Mouse (Mus musculus) lung, postnatal 36 days (tissue): ENCODE measurements around the gene Slc24a1.
A peak's percentile ranks its signal among the peaks of the same experiment; 100 is the strongest.
"Not testable (repeated sequence)": the region's sequence is repeated elsewhere in the genome, so short reads cannot be mapped to it uniquely, and the experiment has no call there.

ENCODE experiments used
- DNase-seq: peaks from one replicate; pipeline ENCODE4 v3.0.0; 2022; ENCODE audit warnings: mixed read lengths

The Slc24a1 gene

GRCm38 (mm10) chr9:64951161-64951657 is at the start of gene Slc24a1:
Gene Slc24a1, minus strand, starts transcription at chr9:64951607.
- no peak for DNase-seq

DNA sequence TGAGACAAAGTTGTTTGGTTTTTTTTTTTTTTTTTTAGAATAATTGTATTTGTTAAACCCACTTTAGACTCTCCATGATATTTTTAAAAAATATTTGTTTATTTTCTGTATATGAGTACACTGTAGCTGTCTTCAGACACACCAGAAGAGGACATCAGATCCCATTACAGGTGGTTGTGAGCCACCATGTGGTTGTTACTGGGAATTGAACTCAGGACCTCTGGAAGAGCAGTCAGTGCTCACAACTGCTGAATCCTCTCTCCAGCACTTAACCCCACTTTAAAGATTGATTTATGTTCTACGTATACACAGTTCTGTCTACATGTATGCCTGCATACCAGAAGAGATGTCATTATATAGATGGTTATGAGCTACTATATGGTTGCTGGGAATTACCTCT is 44.1 kb upstream of the Slc24a1 start:
- DNase-seq = not testable (repeated sequence)

- no peak for DNase-seq
Measured at GRCm38 (mm10) chr9:64990291-64990690, 38.9 kb upstream of the Slc24a1 start.

DNA sequence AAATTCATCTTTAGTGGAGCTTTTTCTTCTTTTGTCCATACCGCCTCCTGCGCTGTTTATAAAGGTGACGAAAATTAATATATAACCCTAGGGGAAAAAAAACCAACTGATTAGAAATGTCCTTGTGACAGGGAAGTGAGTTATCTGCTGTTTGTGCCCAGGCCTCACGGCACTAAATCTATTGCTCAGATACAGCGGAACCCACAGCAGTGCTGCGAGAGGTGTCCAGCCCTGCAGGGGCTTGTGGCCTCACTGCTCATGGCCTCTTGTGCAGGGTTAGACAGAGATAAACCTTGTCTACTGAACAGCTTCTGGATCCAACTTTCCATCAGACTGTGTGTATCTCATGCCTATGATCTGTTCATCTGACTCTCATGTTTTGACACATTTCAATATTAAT is 37.0 kb upstream of the Slc24a1 start:
- no peak for DNase-seq

GRCm38 (mm10) chr9:64987651-64988050 is 36.2 kb upstream of the Slc24a1 start:
- DNase-seq = no peak

DNA sequence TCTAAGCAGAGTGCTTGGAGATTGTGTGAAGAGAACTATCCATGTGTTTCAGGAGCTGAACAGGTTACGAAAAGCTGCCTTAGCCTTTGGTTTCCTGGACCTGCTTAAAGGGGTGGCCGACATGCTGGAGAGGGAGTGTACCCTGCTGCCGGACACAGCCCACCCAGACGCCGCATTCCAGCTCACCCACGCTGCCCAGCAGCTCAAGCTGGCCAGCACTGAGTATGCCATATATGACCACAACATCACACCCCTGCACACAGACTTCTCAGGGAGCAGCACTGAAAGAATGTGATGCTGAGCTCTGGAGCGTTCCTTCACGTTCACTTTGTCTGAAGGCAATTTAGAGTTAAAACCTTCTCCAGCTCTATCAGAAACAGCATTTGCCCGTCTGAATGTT is 34.4 kb upstream of the Slc24a1 start:
- no peak for DNase-seq

- no peak for DNase-seq
Measured at GRCm38 (mm10) chr9:64985037-64985794, 33.8 kb upstream of the Slc24a1 start.

GRCm38 (mm10) chr9:64981904-64982303 is 30.5 kb upstream of the Slc24a1 start:
- DNase-seq = no peak

- no peak for DNase-seq
Measured at GRCm38 (mm10) chr9:64980548-64980947, 29.1 kb upstream of the Slc24a1 start.

- no peak for DNase-seq
Measured at GRCm38 (mm10) chr9:64960978-64961320, 9.5 kb upstream of the Slc24a1 start.

- DNase-seq = peak; percentile 97
Measured at GRCm38 (mm10) chr9:64960117-64960977, 8.9 kb upstream of the Slc24a1 start, which contains the start of gene Ints14. Gene Ints14, plus strand, starts transcription at chr9:64960905.

DNA sequence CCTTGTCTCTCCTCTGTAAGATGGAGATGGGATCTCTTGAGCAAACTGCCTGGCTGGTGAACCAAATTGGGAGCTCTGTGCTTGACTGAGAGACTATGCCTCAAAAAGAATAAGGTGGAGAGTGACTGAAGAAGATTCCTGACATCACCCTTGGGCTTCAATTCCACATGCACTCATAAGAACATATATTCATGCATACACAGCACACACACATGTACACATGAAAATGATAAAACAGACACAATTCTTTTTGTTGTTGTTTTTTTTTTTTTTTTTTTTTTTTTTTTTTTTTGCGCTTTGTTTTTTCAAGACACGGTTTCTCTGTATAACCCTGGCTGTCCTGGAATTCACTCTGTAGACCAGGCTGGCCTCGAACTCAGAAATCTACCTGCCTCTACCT is 5.9 kb upstream of the Slc24a1 start:
- DNase-seq = no peak

DNA sequence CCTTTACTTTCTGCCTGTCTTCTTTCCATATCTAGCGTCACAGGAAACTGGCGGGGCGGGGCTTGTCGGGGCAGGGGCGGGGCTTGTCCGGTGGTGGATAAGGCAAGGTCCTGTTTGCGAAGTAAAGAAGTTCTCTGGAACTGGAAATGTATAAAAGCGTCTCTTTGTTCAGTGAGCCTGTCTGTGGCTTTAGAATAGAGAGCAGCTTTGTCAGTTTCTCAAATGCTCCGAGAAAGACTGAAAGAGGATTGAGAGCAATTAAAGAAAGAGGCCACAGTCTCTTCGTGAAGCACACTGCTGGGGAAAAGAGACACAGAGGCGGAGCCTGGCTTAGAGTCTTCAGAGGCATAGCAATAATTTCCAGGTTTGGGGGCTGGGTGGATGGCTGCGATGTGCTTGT is 4.9 kb upstream of the Slc24a1 start:
- peak; percentile 32 for DNase-seq

GRCm38 (mm10) chr9:64953190-64953589 is 1.8 kb upstream of the Slc24a1 start:
- DNase-seq = peak; percentile 23

GRCm38 (mm10) chr9:64952055-64952454 is 648 bp upstream of the Slc24a1 start:
- peak; percentile 49 for DNase-seq

DNA sequence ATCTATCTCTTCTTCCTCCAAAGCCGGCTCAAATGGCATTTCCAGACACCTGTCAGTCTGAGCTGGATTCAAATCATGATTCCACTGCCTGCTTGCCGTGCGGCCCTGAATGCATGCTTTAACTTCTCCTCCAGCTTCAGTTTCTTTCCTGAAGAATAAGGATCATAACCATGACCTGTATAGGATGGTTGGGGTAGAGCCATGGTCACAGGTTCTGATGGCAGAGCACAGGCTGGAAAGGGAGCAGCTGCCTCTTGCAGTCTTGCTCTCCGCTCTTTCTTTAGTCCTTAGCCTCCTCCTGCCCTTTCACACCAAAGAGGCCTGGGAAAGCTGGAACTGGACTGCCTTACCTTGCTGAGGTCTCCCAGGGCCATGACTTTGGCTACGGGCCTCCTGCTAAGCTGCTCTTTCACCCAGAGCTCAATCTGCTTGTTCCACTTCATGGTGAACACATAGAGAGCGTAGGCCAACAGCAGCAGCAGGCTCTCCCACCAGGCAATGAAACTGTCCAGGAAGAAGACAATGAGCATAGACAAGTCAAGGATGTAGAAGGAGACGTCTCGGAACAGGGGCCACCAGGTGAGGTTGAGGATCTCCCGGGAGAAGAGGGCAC is 3.8 kb downstream of the Slc24a1 start:
- DNase-seq = no peak

DNA sequence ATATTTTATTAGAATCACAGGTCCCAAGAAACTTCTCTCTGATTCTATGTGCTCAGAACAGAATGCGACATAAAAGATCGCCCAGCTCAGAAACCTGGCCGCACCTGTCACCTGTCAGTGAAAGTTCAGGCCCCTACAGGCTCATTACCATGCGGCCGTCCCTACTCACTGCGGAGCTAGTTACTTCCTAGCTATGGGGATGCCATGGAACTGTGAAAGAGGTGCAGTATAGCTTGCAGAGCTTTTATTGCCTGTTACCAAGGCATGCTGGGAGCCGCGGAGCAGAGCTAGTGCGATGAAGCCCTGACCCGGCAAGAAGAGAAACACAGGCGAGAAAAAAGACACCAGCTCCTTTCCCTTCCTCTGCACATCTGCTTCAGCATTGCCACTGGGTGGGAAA is 7.4 kb downstream of the Slc24a1 start:
- no peak for DNase-seq

DNA sequence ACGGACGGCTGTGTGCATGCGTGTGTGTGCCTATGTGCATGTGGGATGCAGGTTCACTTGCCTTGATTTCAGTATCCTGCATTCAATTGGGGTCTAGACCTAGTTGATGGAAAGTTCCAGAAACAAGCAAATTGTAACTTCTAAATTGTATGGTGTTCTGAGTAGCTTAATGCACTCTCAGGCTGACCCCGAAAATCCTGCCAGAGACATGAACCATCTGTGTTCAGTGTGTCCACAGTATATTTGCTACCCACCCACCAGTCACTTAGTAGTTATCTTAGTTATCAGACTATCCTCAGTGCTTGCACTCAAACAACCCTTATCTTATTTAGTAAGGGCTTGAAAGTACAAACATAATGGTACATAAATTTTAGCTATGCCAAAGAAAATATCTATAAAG is 9.8 kb downstream of the Slc24a1 start:
- no peak for DNase-seq

GRCm38 (mm10) chr9:64940731-64941346 is 10.6 kb downstream of the Slc24a1 start:
- DNase-seq = no peak

DNA sequence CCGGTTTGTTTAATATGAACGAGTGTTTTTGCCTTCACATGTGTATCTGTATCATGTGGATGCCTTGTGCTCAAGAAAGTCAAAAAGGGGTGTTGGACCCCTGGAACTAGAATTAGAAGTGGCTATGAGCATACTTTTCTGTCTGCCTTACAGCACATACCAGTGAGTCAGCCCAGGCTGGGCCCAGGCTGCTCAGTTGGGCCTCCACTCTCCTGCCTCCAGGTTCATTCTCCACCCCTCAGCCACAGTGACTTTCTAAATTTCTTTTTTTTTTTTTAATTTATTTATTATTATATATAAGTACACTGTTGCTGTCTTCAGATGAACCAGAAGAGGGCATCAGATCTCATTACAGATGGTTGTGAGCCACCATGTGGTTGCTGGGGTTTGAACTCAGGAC is 11.6 kb downstream of the Slc24a1 start:
- DNase-seq = no peak

- DNase-seq = no peak
Measured at GRCm38 (mm10) chr9:64939281-64939680, 12.1 kb downstream of the Slc24a1 start.

GRCm38 (mm10) chr9:64938535-64938934 is 12.9 kb downstream of the Slc24a1 start:
- no peak for DNase-seq

GRCm38 (mm10) chr9:64937491-64937890 is 13.9 kb downstream of the Slc24a1 start:
- no peak for DNase-seq
